Mouse (Mus musculus): ENCODE results near the gene Gpbar1. TPM values are rescaled to one million over a fixed set of nuclear protein-coding genes. Genes with fewer than 3 reads are reported as not detected.
A peak's percentile ranks its signal among the peaks of the same experiment; 100 is the strongest.
"Not testable (repeated sequence)": the region's sequence is repeated elsewhere in the genome, so short reads cannot be mapped to it uniquely, and the experiment has no call there.

The Gpbar1 gene
- polyA plus RNA-seq, 1 experiment from 2014 or later, result not detected

GRCm38 (mm10) chr1:74282896-74283625 is 4.7 kb downstream of the Gpbar1 start:
- 90% methylated on average over 10 of the region's 10 CpGs for whole genome bisulfite sequencing
- Histone ChIP-seq H3K27ac (ENCODE audit: low read depth, low read length) (no peak overlapping the region), H3K4me1 (ENCODE audit: control insufficient read depth, insufficient read depth, low read length) (peaks cover 11% of the 10 kb centered on the region), H3K36me3 (ENCODE audit: control insufficient read depth, insufficient read depth, low read length) (peaks cover 25% of the 10 kb centered on the region), H3K27me3 (ENCODE audit: control insufficient read depth, insufficient read depth, low read length) (no peaks in the 10 kb centered on the region), H3K9me3 (ENCODE audit: control insufficient read depth, low read length) (no peaks in the 10 kb centered on the region), H3K4me3 (ENCODE audit: low read depth, low read length) (no peak overlapping the region), H3K4me2 (no peak overlapping the region), H3K9ac (ENCODE audit: low read length) (no peak overlapping the region)
- DNase-seq (ENCODE audit: low spot score, missing footprints) (no peak), ATAC-seq (ENCODE audit: low FRiP score) (no peak)

GRCm38 (mm10) chr1:74283686-74284463 is 5.5 kb downstream of the Gpbar1 start:
- DNase-seq (ENCODE audit: low spot score, missing footprints), result peak; percentile 82
- ATAC-seq (ENCODE audit: low FRiP score), result peak; percentile 49
- Histone ChIP-seq H3K4me1 (ENCODE audit: control insufficient read depth, insufficient read depth, low read length) (peaks cover 11% of the 10 kb centered on the region), H3K27me3 (ENCODE audit: control insufficient read depth, insufficient read depth, low read length) (no peaks in the 10 kb centered on the region), H3K4me2 (peak overlapping the region; percentile 81), H3K9ac (ENCODE audit: low read length) (peak overlapping the region; percentile 76), H3K27ac (ENCODE audit: low read depth, low read length) (peak overlapping the region; percentile 48; the same call in 1 of the 2 replicates), H3K36me3 (ENCODE audit: control insufficient read depth, insufficient read depth, low read length) (peaks cover 25% of the 10 kb centered on the region), H3K9me3 (ENCODE audit: control insufficient read depth, low read length) (no peaks in the 10 kb centered on the region), H3K4me3 (ENCODE audit: low read depth, low read length) (peak overlapping the region; percentile 73)
- WGBS, result 13% methylated on average over 15 of the region's 15 CpGs

- Histone ChIP-seq H3K4me1 (ENCODE audit: control insufficient read depth, insufficient read depth, low read length) (peaks cover 11% of the 10 kb centered on the region), H3K4me2 (peak within 1 kb of the TSS; percentile 81), H3K27ac (ENCODE audit: low read depth, low read length) (peak within 1 kb of the TSS; percentile 48; the same call in 1 of the 2 replicates), H3K9ac (ENCODE audit: low read length) (peak within 1 kb of the TSS; percentile 76), H3K9me3 (ENCODE audit: control insufficient read depth, low read length) (no peaks in the 10 kb centered on the region), H3K27me3 (ENCODE audit: control insufficient read depth, insufficient read depth, low read length) (no peaks in the 10 kb centered on the region), H3K36me3 (ENCODE audit: control insufficient read depth, insufficient read depth, low read length) (peaks cover 23% of the 10 kb centered on the region), H3K4me3 (ENCODE audit: low read depth, low read length) (peak within 1 kb of the TSS; percentile 73)
- under 1% methylated on average over 56 of the region's 56 CpGs for WGBS
- ATAC-seq (ENCODE audit: low FRiP score) (peak; percentile 97), DNase-seq (ENCODE audit: low spot score, missing footprints) (peak; percentile 99)
Measured at GRCm38 (mm10) chr1:74284543-74285160, 6.3 kb downstream of the Gpbar1 start, which contains the start of the genes Aamp and Pnkd. Gene Aamp, minus strand, starts transcription at chr1:74284738. Gene Pnkd, plus strand, starts transcription at chr1:74284930.

GRCm38 (mm10) chr1:74285212-74286010 is 7.1 kb downstream of the Gpbar1 start:
- no peak for DNase-seq (ENCODE audit: low spot score, missing footprints)
- H3K36me3 ChIP-seq (ENCODE audit: control insufficient read depth, insufficient read depth, low read length), result peaks cover 21% of the 10 kb centered on the region
- no peaks in the 10 kb centered on the region for H3K9me3 ChIP-seq (ENCODE audit: control insufficient read depth, low read length)
- H3K27me3 ChIP-seq (ENCODE audit: control insufficient read depth, insufficient read depth, low read length), result no peaks in the 10 kb centered on the region
- ATAC-seq (ENCODE audit: low FRiP score), result no peak; the same call in 1 of the 2 replicates
- 2% methylated on average over 22 of the region's 23 CpGs for WGBS
- peak overlapping the region; percentile 71 for H3K9ac ChIP-seq (ENCODE audit: low read length)
- H3K4me1 ChIP-seq (ENCODE audit: control insufficient read depth, insufficient read depth, low read length), result peaks cover 11% of the 10 kb centered on the region
- H3K27ac ChIP-seq (ENCODE audit: low read depth, low read length), result no peak overlapping the region
- peak overlapping the region; percentile 73 for H3K4me3 ChIP-seq (ENCODE audit: low read depth, low read length)
- H3K4me2 ChIP-seq, result peak overlapping the region; percentile 78

- H3K9me3 ChIP-seq (ENCODE audit: control insufficient read depth, low read length); H3K4me2 ChIP-seq; H3K27ac ChIP-seq (ENCODE audit: low read depth, low read length); H3K9ac ChIP-seq (ENCODE audit: low read length); H3K36me3 ChIP-seq (ENCODE audit: control insufficient read depth, insufficient read depth, low read length); H3K4me3 ChIP-seq (ENCODE audit: low read depth, low read length); ATAC-seq (ENCODE audit: low FRiP score); H3K27me3 ChIP-seq (ENCODE audit: control insufficient read depth, insufficient read depth, low read length): not testable (repeated sequence)
- peak; percentile 85 for DNase-seq (ENCODE audit: low spot score, missing footprints)
- WGBS, result 63% methylated on average over 15 of the region's 17 CpGs
- H3K4me1 ChIP-seq (ENCODE audit: control insufficient read depth, insufficient read depth, low read length), result peaks cover 11% of the 10 kb centered on the region
Measured at GRCm38 (mm10) chr1:74286869-74287607, 8.7 kb downstream of the Gpbar1 start.

GRCm38 (mm10) chr1:74288327-74288726 is 10.0 kb downstream of the Gpbar1 start:
- H3K36me3 ChIP-seq (ENCODE audit: control insufficient read depth, insufficient read depth, low read length), result no peaks in the 10 kb centered on the region
- no peak overlapping the region for H3K4me2 ChIP-seq
- no peaks in the 10 kb centered on the region for H3K9me3 ChIP-seq (ENCODE audit: control insufficient read depth, low read length)
- ATAC-seq (ENCODE audit: low FRiP score), result no peak
- no peaks in the 10 kb centered on the region for H3K27me3 ChIP-seq (ENCODE audit: control insufficient read depth, insufficient read depth, low read length)
- H3K9ac ChIP-seq (ENCODE audit: low read length), result no peak overlapping the region
- peaks cover 11% of the 10 kb centered on the region for H3K4me1 ChIP-seq (ENCODE audit: control insufficient read depth, insufficient read depth, low read length)
- 80% methylated on average over 4 of the region's 4 CpGs for WGBS
- H3K27ac ChIP-seq (ENCODE audit: low read depth, low read length), result no peak overlapping the region
- no peak for DNase-seq (ENCODE audit: low spot score, missing footprints)
- H3K4me3 ChIP-seq (ENCODE audit: low read depth, low read length), result no peak overlapping the region

GRCm38 (mm10) chr1:74289248-74289647 is 10.9 kb downstream of the Gpbar1 start:
- Histone ChIP-seq H3K27me3 (ENCODE audit: control insufficient read depth, insufficient read depth, low read length) (no peaks in the 10 kb centered on the region), H3K9me3 (ENCODE audit: control insufficient read depth, low read length) (no peaks in the 10 kb centered on the region), H3K4me2 (no peak overlapping the region), H3K9ac (ENCODE audit: low read length) (no peak overlapping the region), H3K36me3 (ENCODE audit: control insufficient read depth, insufficient read depth, low read length) (no peaks in the 10 kb centered on the region), H3K27ac (ENCODE audit: low read depth, low read length) (no peak overlapping the region), H3K4me1 (ENCODE audit: control insufficient read depth, insufficient read depth, low read length) (peaks cover 7% of the 10 kb centered on the region), H3K4me3 (ENCODE audit: low read depth, low read length) (no peak overlapping the region)
- 94% methylated on average over 9 of the region's 9 CpGs for WGBS
- DNase-seq (ENCODE audit: low spot score, missing footprints) (no peak), ATAC-seq (ENCODE audit: low FRiP score) (no peak)

GRCm38 (mm10) chr1:74289740-74290139 is 11.4 kb downstream of the Gpbar1 start:
- H3K4me2 ChIP-seq, result no peak overlapping the region
- no peak for ATAC-seq (ENCODE audit: low FRiP score)
- no peak overlapping the region for H3K9ac ChIP-seq (ENCODE audit: low read length)
- no peaks in the 10 kb centered on the region for H3K9me3 ChIP-seq (ENCODE audit: control insufficient read depth, low read length)
- 86% methylated on average over 2 of the region's 2 CpGs for WGBS
- no peak overlapping the region for H3K27ac ChIP-seq (ENCODE audit: low read depth, low read length)
- no peak overlapping the region for H3K4me3 ChIP-seq (ENCODE audit: low read depth, low read length)
- DNase-seq (ENCODE audit: low spot score, missing footprints), result no peak
- no peaks in the 10 kb centered on the region for H3K36me3 ChIP-seq (ENCODE audit: control insufficient read depth, insufficient read depth, low read length)
- peaks cover 7% of the 10 kb centered on the region for H3K4me1 ChIP-seq (ENCODE audit: control insufficient read depth, insufficient read depth, low read length)
- H3K27me3 ChIP-seq (ENCODE audit: control insufficient read depth, insufficient read depth, low read length), result no peaks in the 10 kb centered on the region
